Mouse (Mus musculus) adrenal gland (tissue): Measurements from ENCODE around the gene Rarg.

ENCODE experiments used
- intact Hi-C: fragments of 180-260 bp; cut with DNase I; formaldehyde crosslinking; loops from one replicate; pipeline ENCODE4 v1.15.1; 2025

Rarg gene

GRCm38 (mm10) chr15:102239851-102240250, 17.5 kb downstream of the Rarg start:
- intact Hi-C loops, result loop anchor here (1.0 to 2.0 kb wide), 3 partner anchors 33 to 76 kb away; partner anchors contain the start of gene Mfsd5

- intact Hi-C loops, result loop anchor here (1.0 to 2.0 kb wide), 2 partner anchors 34 to 77 kb away; no protein-coding TSS in a partner anchor
Measured at GRCm38 (mm10) chr15:102239260-102239590, 18.1 kb downstream of the Rarg start.

GRCm38 (mm10) chr15:102238543-102239259, 18.6 kb downstream of the Rarg start:
- intact Hi-C loops, result loop anchor here (1.0 to 2.0 kb wide), 2 partner anchors 34 to 78 kb away; no protein-coding TSS in a partner anchor

DNA sequence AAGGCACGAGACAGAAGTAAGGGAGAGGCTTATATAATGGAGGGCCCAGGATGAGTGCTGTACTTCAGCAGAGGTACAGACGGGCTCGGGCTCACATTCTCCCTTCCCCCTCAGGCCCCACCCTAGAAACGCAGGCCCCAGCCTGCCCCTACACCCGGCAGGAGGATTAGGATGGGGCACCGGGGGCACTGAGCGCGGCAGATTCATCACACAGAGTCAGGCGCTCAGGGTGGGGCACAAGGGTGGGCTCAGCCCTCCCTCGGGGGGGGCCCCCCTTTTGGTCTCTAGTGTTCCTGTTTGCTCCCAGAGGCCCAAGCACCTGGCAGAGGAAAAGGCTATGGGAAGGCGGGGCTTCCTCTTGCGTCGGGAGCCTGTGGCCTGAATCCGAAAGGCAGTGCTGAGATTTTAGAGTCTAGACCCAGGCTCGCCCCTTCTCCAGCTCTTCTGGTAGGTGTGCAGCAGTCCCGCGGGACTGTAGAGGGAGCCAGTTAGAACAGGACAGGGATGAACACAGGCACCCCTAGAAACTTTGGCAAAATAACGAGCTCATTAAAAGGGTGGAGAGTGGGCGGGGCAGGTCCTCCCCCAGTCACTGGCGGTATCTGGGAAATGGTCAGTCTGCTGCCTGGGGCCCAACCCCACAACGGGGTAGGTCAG, 21.8 kb downstream of the Rarg start:
- intact Hi-C loops, result no loop called here

GRCm38 (mm10) chr15:102233896-102234295, 23.4 kb downstream of the Rarg start:
- intact Hi-C loops, result no loop called here

GRCm38 (mm10) chr15:102232764-102233163, 24.6 kb downstream of the Rarg start:
- intact Hi-C loops, result no loop called here

DNA sequence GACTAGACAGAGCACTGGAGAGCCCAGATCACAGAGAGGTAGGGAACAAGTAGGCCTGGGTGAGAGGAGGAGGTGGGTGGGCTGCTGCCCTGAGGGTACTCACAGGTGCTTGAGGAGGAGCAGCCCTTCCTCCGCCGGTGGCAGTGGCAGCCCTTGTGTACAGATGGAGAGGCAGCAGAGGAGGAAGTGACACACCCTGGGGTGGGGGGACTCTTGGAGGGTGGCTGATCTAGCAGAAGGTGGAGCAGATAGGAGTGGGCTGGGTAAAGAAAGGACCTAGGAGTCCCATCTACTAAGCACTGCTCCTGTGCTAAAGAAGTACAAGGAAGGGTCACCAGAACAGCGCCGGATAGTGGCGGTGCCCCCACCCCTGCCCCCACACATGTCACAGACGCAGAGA, 25.6 kb downstream of the Rarg start, which contains the start of gene Itgb7:
TSS of gene Itgb7 (minus strand) at position 197 of the 400 bp plus-strand sequence.
- intact Hi-C loops, result no loop called here

DNA sequence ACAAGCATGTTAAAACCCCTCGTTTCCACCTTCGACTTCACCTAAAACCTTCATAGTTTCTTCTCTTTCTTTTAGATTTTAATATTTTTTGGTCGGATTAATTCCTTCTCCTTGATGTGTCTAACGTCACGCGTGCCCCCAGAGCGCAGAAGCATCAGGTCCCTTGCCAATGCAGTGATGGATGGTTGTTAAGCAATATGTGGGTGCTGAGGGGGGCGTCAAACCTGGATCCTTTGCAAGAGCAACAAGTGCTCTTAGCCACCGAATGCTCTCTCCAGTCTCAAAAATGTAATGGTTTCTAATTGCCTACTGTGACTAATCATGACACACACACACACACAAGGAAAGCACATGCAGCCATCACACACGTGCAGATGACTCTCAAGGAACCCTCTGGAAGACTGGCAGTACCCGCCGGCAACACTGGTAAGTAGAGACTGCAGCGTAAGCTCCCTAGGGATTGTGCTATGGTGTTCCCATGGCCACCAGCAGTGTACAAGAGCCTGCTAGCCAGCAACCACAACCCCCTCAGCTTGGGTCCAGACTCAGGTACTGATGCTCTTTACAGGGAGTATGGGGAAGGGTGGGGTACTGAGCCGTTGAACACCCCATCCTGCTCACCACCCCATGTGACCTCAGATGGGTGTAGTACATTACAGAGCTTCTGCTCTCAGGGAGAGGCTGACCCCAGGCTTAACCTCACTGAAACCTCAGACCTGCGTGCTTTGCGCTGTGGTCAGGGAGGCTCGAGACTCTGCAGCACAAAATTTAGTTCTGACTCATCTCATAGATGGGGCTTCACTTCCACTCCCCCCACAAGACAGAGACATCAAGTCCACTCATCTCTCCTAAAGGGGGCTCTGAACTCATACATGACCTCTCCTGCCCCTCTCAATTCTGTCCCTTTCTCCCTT, 26.7 kb downstream of the Rarg start:
- intact Hi-C loops, result no loop called here

DNA sequence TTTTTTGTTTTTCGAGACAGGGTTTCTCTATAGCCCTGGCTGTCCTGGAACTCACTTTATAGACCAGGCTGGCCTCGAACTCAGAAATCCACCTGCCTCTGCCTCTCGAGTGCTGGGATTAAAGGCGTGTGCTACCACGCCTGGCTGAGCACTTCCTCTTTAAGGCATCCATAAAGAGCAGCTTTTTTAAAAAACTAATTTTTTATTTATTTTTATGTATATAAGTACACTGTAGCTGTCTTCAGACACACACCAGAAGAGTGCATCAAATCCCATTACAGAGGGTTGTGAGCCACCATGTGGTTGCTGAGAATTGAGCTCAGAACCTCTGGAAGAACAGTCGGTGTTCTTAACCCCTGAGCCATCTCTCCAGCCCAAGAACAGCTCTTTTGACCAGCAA, 31.7 kb downstream of the Rarg start:
- intact Hi-C loops, result loop anchor here (2.0 kb wide), 1 partner anchor 47 kb away; no protein-coding TSS in a partner anchor

- intact Hi-C loops, result loop anchor here (2.0 to 5.0 kb wide), 2 partner anchors 46 to 118 kb away; no protein-coding TSS in a partner anchor
Measured at GRCm38 (mm10) chr15:102224992-102225617, 32.2 kb downstream of the Rarg start.

DNA sequence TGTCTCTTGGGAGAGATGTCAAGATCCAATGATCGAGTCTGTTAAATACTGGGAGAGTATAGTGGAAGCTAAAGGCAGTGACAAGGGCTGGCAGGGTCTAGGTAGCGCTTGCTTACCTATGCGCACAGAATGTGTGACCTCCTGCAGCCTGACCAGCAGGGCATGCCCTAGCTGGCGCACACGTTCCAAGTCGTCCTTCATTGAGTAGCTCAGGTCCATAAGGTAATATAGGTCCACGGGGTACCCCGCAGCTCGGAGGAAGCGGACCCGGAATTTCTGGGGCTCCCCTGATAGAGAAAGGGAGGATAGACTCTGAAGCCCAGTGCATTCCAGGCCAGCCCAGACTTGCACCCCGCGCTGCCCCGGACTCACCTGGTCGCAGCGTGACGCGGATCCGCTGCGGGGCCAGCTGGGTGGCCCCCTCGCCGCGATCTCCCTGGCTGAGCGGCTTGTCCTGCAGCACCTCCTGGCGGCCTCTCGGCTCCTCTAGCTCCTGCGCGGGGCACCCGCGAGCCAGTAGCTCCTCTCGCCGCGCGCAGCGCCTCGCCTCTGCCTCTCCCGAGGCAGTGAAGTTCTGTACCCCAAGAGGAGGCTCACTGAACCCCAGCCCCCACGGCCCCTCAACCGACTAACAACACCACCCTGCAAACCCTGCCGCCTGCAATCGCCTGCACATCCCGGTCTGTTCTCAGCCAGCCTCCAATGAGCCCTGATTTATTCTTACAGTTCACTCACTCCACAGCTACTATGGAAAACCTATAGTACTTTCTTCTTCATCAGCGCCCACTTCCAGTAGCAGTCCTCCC, 32.9 kb downstream of the Rarg start:
- intact Hi-C loops, result loop anchor here (2.0 to 5.0 kb wide), 2 partner anchors 46 to 117 kb away; no protein-coding TSS in a partner anchor

DNA sequence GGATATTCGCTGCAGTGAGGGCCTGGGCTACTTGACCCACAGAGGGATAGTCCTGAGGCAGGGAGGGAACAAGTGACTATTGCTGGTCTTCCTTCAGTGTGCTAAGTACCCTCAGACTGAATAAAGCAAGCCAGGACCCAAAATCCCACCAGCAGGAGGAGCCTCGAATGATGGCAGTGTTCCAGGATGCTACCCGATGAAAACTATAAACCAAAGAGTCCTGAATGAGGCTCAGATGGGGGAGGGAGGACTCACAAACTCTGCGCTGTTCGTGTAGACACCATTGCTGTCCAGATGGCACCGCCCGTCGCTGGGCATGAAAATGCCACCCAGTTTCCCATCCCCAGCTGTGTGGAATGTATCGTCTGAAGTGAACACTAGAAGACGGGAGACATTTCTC, 34.9 kb downstream of the Rarg start:
- intact Hi-C loops, result loop anchor here (5.0 kb wide), 1 partner anchor 115 kb away; no protein-coding TSS in a partner anchor

DNA sequence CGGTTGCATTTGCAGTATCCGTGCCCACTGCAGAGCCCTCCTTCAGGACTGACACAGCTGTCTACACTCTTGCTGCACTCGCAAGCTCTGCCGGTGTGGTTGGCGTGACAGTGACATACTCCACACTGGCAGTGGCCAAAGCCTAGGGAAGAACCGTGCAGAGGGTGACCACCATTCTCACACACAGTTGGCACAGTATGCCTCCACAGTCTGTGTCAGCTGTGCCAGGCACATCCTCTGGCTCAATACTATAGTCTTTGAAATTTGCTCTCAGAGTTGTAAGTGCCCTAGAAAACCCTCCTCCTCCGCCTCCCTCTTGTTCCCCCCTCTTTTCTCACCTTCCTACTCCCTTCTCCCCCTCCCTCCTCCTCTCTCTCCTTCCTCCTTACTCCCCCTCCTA, 40.0 kb downstream of the Rarg start:
- intact Hi-C loops, result no loop called here

GRCm38 (mm10) chr15:102216459-102217228, 40.7 kb downstream of the Rarg start:
- intact Hi-C loops, result no loop called here

DNA sequence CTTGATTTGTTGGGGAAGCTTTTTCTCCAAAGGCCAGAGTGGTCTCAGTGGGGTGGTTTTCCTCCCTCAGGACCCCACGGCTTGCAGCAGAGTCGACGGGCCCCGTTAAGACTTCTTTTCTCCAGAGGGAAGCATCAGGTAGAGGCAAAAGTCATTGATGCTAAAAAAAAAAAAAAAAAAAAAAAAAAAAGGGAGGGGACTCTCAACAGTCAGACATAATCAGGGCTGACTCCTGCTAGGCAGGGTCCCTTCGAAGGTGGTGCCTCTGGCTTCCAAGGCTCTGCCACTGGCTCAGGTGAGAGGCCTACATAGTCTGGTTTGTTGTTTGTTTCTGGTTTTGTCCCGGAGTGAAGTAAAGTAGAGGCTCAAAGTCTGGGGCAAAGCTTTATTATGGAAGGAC, 41.7 kb downstream of the Rarg start:
- intact Hi-C loops, result no loop called here

GRCm38 (mm10) chr15:102214132-102214531, 43.2 kb downstream of the Rarg start:
- intact Hi-C loops, result no loop called here

GRCm38 (mm10) chr15:102211895-102212294, 45.4 kb downstream of the Rarg start:
- intact Hi-C loops, result no loop called here

DNA sequence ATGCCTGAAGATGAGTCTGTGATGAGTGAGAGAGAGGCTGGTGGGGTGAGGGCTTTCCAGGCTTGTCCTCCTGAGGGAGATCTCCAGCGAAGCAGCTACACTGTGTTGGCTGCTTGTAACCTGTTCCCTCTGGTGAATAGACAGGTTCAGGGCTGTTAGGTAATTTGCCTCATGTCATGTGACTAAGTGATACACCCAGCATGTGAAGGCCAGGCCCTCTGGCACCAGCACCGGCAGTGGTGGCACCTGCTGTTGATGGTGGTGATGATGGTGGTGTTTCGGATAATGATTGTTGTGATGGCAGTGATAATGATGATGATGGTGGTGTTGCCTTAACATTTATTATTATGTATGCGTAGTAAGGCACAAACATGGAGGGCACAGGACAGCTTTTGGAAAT, 46.5 kb downstream of the Rarg start:
- intact Hi-C loops, result no loop called here

DNA sequence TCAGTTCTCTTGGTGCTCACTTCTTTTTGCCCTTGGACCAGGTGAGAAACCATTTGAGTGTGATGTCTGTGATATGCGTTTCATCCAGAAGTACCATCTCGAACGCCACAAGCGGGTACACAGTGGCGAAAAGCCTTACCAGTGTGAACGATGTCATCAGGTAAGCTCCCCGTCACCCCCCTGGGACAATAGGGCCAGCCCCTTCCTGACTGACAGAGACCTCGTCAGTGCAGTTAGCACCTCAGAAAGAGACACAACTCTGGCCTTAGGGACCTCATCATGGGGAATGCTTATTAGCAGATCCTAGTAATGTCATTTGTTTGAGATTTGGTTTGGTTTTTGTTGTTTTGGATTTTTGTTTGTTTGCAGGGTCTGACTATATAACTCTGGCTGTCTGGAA, 48.2 kb downstream of the Rarg start:
- intact Hi-C loops, result no loop called here
